ENCODE assay signal across 11 mouse cellular contexts in the genomic region with DNA sequence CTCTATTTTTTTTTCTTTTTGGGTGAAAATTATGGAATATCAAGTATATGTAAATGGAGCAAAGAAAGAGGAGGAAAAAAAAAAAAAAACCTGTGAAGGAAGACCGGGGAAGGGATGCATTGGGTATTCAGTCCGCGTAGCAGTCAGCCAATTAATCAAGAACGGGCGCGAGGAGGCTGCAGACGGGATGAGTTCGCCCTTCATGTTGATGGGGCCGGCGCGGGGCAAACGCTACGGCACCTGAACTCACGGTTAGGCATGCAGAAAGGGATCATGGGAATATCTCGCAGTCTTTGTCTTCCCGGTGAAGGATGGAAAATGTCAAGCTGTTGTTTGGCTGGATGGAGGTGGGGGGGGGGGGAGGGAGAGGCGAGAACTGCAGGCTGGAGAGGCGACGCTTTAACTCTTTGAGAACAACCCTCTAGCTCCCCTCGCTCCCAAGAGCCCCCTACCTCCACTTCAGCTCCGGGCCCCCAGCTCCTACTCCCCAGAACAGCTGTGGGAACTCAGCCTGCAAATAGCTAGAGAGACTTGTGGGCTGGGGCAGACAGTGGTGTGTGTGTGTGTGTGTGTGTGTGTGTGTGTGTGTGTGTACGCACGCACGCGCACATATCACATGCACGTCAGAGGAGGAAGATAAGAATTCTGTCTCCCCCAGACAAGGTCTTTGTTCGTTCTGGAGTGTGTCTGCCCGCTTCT.
DNase-seq lines count a peak whose midpoint lies in the region; ATAC-seq lines count a peak whose summit lies in the region.
"Had no signal": no experiment of that assay in that cellular context is flagged by ENCODE, and none has a peak within 500 bp of the region (broad histone marks: within the 10 kb centered on the region; RNA-seq: fewer than 3 reads in every experiment).

No protein-coding gene starts in this region.

- no peaks in the 10 kb centered on the region for H3K9me3 ChIP-seq in kidney, embryonic 16.5 days (ENCODE audit: low read length)
- H3K9me3 ChIP-seq in hindbrain, embryonic 10.5 days, result no peaks in the 10 kb centered on the region
- H3K9me3 ChIP-seq: embryonic facial prominence, embryonic 15.5 days had no signal

- 27% methylated on average over 26 of the region's 28 CpGs for WGBS in kidney, embryonic 16.5 days
- 26% methylated on average over 28 of the region's 28 CpGs for WGBS in hindbrain, embryonic 10.5 days

- H3K36me3 ChIP-seq in kidney, embryonic 16.5 days (ENCODE audit: insufficient read depth, low read length), result no peaks in the 10 kb centered on the region
- no peaks in the 10 kb centered on the region for H3K36me3 ChIP-seq in hindbrain, embryonic 10.5 days
- H3K36me3 ChIP-seq: embryonic facial prominence, embryonic 15.5 days had no signal

- H3K4me1 ChIP-seq in kidney, embryonic 16.5 days (ENCODE audit: insufficient read depth, low read length), result no peaks in the 10 kb centered on the region
- H3K4me1 ChIP-seq in hindbrain, embryonic 10.5 days (replicated peaks), result peaks cover 32% of the 10 kb centered on the region
- H3K4me1 ChIP-seq: embryonic facial prominence, embryonic 15.5 days had no signal

- no peak overlapping the region for H3K27ac ChIP-seq in kidney, embryonic 16.5 days (ENCODE audit: low read length)
- H3K27ac ChIP-seq in hindbrain, embryonic 10.5 days, result peak overlapping the region; percentile 83
- H3K27ac ChIP-seq: embryonic facial prominence, embryonic 15.5 days had no signal

- DNase-seq in kidney, adult 11 months, result no peak
- peak; percentile 77 for DNase-seq in embryo, embryonic 11 days
- peak; percentile 53 for DNase-seq in hindbrain, embryonic 10.5 days (ENCODE audit: low spot score)
- DNase-seq in neural tube, embryonic 10.5 days (ENCODE audit: extremely low spot score, low spot score), result peak; percentile 62
- DNase-seq in thymus, postnatal 0 days (ENCODE audit: low spot score), result no peak
- DNase-seq in layer of hippocampus, postnatal 25 days (ENCODE audit: extremely low spot score in 1 of 2, low spot score in 1 of 2), result no peak
- no peak for DNase-seq in layer of hippocampus, adult 8-10 months (ENCODE audit: low spot score in 2 of 2)
- DNase-seq: adrenal gland, adult 2 months had no signal

- H3K4me2 ChIP-seq in kidney, embryonic 16.5 days (replicated peaks; ENCODE audit: low read depth, low read length), result peak overlapping the region; percentile 23
- H3K4me2 ChIP-seq: embryonic facial prominence, embryonic 15.5 days; heart, embryonic 11.5 days had no signal

- no peak for ATAC-seq in kidney, embryonic 16.5 days (ENCODE audit: low FRiP score, low TSS enrichment)

- no peaks in the 10 kb centered on the region for H3K27me3 ChIP-seq in kidney, embryonic 16.5 days (ENCODE audit: insufficient read depth, low read length)
- H3K27me3 ChIP-seq in hindbrain, embryonic 10.5 days (ENCODE audit: insufficient read depth, poor library complexity, severe bottlenecking), result peaks cover 26% of the 10 kb centered on the region
- H3K27me3 ChIP-seq: embryonic facial prominence, embryonic 15.5 days had no signal

- no peak overlapping the region for H3K4me3 ChIP-seq in kidney, embryonic 16.5 days (ENCODE audit: low read length)
- H3K4me3 ChIP-seq in hindbrain, embryonic 10.5 days, result peak overlapping the region; percentile 32
- H3K4me3 ChIP-seq: embryonic facial prominence, embryonic 15.5 days had no signal

- no peak overlapping the region for H3K9ac ChIP-seq in kidney, embryonic 16.5 days (replicated peaks; ENCODE audit: low read length)
- H3K9ac ChIP-seq: embryonic facial prominence, embryonic 15.5 days had no signal

Comparison
In these comparisons a context has a peak if more than half of its experiments do, and no peak if none do; other contexts are left out.
1. DNase-seq: peak in embryo, embryonic 11 days (single experiment), hindbrain, embryonic 10.5 days (single experiment) and neural tube, embryonic 10.5 days (single experiment); none in kidney, adult 11 months (single experiment), thymus, postnatal 0 days (single experiment), layer of hippocampus, postnatal 25 days (0 of 2) and layer of hippocampus, adult 8-10 months (0 of 2).